Mouse (Mus musculus) kidney, postnatal 10 days (tissue): ENCODE data around the gene Mfsd2b.
A peak's percentile ranks its signal among the peaks of the same experiment; 100 is the strongest.

ENCODE experiments used
- DNase-seq: peaks from one replicate; pipeline ENCODE4 v3.0.0; 2021; ENCODE audit warnings: mixed read lengths

The Mfsd2b gene

DNA sequence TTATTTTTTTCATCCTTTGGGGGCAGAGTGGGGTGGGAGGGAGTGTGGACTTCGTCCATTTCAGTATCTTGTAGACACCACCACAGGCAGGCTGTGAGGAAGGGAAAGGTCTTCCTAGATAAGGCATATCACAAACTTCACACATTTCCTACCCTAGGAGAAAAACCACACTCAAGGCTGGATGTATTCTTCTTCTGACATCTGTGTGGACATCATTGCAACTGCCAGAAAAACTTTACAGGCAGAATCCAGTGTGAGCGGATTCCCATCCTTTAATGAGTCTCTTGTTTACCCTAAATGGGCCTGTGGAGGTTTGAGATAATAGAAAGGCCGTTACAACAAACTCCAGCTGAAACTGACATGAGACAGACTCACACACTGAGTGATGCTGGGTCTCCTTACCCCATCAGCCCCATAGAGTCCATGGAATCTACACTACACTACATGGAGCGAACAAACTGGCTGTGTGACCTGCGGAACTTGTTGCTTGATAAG is 1.1 kb downstream of the Mfsd2b start:
- DNase-seq = no peak

DNA sequence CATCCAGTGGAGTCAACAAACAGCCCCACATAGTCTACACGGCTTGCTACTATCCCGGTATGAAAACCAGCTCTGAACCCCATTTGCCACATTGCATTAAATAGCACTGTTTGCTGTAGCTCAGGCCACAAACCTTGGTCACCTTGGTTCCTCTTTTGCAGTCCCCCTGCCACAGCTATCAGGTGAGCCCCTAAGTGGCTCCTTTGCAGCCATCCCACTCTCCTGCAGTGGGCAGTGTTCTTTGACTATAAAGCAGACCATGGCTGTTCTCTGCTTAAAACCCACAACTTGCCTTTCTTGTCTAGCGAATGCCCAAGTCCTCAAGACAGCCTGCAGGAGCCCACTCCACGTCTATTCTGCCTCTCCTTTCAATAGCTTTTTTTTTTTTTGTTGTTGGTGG is 1.9 kb downstream of the Mfsd2b start:
- DNase-seq = no peak

DNA sequence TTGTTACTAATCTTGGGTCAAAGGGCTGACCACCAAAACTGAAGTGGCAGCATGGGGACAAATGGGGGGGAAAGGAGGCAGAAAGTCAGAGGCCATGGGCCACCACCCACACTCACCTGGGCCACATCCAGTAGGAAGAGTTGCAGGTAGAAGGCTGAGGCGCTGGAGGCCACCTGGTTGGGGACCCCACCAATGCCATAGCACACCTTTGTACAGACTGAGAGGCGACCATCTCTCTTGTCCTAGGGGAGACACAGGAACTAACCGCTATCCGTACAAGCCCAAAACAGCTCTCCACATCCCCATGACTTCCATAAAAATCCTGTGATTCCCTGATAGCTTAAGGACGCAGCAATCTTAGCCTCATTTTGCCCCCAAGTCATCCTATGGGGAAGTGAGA is 2.9 kb downstream of the Mfsd2b start:
- DNase-seq = no peak

DNA sequence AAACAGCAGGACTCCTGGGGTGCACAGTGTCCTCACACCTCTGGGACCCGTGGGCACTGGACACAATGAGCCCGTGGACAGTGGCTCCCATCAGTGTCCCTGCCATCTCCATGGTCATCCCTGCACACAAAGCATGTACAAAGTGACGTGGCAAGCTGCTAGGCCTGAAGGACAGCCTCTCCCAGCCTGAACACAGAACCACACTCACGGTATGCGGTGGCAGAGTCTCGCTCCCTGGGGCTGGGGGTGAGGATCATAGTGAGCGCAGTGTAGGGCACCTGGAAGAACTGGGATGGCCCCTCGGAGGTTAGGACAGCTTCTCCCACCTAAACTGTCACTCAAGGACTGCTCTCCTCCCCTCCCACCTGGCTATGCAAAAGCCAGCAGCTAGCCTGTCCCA is 5.2 kb downstream of the Mfsd2b start:
- no peak for DNase-seq

DNA sequence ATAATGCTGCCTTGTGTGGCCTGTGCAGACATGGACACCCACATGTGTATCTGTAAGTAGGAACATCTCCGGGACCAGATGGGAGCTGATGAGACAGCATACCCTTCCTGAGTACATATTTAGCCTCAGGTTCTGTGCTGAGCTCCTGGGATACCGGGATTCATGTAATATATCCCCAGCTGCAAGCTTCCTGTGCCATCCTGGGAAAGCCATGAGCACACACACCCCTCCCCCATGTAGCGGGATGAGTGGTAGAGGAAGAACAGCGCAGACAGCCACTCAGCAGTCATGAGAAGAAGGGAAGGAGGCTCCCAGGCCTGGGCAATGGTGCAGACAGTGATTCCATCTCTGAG is 9.8 kb downstream of the Mfsd2b start:
- DNase-seq = no peak

DNA sequence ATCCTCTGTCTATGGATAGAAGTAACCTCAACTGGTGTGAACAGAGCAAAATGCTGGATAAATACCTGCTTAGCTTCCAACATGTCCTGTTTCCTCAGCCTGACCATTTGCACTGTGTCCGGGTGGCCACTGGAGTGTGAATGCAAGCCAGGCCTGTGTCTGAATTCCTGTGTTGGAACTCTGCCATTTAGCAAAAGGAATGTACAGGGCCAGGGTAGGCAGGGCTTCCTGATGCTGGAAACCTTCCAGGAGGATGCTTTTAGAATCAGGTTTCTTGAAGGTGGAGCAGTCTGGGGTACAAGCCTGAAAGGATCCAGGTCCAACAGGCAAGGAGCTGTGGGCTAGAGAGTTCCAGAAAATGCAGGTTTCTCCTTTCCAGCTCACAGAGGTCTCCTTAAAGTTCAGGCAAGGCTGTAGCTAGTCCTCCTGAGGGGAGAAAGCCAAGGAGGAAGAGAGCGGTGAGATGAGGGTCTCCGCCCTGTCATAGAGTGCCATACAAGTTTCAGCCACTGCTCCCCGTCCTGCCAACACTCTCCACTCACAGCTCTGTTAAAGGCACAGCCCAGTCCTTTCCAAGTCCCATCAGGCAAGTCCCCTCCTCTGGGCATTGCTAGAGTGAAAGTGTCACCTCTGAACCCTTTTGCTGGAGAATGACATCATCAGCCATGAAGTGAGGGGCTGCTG is 10.4 kb downstream of the Mfsd2b start:
- peak; percentile 76 for DNase-seq

DNA sequence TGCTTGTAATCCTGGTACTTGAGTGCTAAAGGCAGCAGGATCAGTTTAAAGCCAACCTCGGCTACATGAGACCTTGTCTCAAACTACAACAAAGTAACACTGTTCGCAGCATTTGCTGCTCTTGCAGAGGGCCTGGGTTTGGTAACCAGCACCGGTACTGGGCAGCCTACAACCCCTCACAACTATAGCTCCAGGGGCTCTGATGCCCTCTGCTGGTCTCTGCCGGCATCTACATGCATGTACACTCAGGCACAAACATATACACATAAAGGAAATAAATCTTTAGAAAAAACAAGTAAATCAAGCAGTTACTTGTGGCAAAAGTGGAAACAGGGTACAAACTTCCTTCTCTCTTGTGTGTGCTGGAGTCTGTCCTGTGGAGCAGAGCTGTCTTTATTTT is 11.5 kb downstream of the Mfsd2b start:
- no peak for DNase-seq

DNA sequence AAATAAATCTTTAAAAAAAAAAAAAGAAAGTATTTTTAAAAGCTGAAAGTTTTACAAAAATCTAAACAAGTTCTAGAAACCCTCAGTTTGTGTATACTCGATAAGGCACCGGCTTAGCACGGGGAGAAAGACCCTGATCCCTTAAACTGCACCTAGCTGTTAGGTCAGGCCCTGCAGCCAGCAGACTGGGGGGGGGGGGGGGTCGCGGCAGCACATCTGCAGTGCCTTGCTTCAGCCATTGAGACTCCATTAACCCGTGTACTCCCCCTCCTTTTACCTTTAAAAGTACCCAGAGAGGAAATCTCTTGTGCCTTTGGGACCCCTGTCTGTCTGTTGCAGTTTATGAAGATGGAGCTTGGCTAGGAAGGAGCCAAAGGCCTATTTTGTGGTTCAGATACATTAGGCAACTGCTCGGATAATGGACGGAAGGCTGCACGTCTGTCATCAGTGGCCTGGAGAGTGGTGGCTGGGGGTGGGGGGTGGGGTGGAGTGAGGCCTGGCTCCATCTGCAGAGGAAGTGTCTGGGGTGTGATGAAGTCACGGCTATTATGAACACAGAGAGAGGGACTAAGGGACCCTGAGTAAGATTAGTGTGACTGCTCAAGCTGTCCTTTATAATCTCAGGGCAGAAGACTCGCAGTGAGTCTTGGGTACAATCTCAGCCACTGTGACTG is 14.8 kb downstream of the Mfsd2b start:
- no peak for DNase-seq

DNA sequence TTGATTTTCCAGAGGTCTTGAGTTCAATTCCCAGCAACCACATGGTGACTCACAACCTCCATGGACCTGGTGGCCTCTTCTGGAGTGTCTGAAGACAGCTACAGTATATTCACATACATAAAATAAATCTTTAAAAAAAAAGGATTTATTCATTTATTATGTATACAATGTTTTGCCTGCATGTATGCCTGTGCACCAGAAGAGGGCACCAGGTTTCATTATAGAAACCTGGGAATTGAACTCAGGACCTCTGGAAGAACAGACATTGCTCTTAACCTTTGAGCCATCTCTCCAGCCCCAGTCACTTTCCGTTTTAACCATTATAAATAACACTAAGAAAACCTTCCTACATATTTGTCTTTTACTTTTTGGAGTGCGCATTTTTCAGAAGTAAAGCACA is 17.3 kb downstream of the Mfsd2b start:
- DNase-seq = no peak

DNA sequence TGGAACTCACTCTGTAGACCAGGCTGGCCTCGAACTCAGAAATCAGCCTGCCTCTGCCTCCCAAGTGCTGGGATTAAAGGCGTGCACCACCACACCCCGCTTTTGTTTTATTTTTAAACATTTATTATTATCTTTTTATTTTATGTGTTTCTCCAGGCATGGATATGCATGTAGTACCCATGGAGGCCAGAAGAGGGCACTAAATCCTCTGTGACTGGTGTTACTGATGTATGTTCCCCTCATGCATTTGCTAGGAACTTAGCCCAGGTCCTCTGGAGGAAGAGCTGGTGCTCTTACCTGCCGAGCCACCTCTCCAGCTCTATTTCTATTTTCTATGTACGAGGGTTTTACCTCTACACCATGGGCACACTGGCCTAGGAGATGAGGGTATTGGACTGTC is 18.0 kb downstream of the Mfsd2b start:
- DNase-seq = peak; percentile 34

DNA sequence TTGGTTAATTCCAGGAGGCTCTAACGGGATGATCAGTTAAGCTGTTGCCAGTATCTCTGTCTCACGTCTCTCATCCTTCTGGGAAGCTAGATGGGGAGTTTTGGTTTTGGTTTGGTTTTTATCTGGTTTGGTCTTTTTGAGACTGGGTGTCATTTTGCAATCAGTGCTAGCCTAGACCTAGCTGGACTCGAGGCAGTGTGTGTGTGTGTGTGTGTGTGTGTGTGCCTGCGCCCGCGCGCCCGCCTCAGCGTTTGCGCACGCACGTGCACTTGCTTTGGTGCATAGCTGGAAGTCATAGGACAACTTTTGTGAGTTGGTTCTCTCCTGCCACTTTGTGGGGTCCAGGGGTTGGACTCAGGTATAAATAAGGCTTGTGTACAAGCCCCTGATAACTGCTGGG is 30.4 kb downstream of the Mfsd2b start:
- DNase-seq = peak; percentile 61

DNA sequence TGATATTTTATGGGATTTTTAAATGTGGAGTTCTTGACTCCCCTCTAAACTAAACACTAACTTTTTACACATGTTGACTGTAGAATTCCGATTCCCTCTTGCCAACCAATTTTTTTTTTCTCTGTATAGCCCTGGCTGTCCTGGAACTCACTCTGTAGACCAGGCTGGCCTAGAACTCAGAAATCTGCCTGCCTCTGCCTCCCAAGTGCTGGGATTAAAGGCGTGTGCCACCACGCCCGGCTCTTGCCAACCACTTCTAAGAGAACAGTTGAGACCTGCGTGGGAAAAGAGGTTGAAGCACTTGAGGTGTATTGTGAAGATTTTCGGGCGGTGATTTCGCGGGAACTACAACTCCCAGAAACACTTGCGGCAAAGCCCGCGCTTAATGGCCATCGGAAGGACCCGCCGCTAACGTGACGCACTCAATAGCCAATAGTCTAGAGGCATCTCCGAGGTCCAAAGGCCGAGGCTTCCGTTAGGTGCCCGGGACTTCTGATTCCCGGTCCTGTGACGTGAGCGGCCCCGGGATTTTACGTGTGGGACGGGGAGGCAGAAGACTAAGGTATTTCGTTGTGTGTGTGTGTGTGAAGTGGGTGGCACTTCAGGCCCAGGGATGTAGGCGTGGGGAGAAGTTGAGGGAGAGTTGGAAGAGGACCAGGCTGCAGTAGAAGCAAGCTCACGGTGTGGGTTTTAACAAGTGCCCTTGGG is 31.1 kb downstream of the Mfsd2b start, which contains the start of gene Wdcp:
Wdcp (plus strand) TSS at position 414 of the 708 bp plus-strand sequence.
- peak; percentile 93 for DNase-seq

DNA sequence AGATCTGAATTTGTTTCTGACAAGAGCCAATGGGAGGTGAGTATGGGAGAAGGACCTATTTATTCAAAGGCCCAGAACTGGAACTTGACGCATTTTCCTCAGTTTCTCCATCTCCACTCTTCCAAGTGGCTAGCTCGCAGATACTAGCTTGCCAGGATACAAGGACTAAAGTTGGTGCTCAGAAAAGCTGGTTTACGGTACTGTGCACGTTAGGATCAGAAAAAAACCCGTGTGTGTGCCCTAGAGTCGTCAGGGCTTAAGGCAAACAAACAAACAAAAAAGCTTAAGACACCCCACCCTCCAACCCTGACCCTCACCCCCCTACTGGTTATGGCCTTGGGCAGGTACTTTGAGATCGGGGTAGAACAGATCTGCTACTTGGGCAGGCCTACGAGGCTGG is 31.7 kb downstream of the Mfsd2b start:
- DNase-seq = no peak

DNA sequence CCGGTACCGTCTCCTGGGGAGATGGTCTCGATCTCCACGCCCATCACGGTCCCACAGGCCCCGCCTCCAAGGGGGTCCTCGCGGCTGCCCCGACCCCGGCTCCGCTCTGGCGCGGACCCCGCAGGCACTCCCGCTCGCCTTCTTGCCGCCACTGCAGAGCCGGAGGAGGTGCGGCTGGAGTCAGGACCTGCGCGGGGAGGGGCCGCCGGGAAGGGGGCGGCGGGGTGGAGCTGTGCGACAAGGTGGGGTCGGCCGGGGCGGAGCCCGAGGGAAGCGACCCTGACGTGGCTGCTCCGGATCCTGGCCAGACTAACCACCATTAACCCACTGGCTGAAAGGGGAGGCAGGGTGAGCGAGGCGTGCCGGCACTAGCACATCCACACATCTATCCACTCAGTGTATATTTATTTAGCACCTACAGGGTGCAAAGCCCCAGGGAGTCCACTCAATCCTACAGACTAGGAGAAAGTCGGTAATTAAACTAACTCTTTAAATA is 32.7 kb downstream of the Mfsd2b start, which contains the start of gene Fkbp1b:
Fkbp1b (minus strand) TSS at position 200 of the 496 bp plus-strand sequence.
- peak; percentile 78 for DNase-seq

DNA sequence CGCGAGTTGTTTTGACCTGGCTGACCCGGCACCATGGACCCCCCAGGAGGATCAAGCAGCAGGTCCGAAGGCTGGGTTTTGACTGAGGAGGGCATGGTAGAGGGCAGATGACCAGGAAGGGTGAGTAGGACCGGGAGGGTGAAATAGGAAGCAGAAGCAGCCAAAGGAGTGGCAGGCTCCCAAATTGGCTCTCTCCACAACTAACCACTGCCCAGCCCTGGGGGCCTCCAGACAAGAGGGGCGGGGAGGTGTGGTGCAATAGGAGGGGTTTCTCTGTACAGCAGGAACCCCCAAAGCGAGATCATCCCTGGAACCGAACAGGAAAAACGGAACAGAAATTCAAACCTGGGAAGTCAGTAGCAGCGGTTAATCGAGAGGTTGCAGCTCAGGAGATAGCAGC is 33.4 kb downstream of the Mfsd2b start:
- peak; percentile 18 for DNase-seq

DNA sequence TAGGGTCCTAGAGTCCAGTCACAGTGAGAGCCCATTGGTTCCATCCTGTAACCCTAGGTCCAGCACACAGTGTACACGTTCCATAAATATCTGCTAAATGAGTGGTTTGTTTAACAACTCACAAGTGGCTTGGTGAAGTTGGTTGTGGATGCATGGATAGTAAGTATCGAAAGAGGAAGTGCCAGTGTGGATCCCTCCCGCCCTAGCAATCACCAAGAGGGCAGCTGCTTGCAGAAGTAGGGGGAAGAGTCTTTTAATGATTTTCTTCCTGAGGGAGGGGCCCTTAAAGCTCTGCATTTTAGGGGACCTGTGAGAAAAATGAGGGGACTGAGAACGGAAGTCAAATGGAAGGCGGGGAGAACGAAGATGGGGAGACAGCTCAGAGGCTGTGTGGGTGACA is 34.1 kb downstream of the Mfsd2b start:
- no peak for DNase-seq

DNA sequence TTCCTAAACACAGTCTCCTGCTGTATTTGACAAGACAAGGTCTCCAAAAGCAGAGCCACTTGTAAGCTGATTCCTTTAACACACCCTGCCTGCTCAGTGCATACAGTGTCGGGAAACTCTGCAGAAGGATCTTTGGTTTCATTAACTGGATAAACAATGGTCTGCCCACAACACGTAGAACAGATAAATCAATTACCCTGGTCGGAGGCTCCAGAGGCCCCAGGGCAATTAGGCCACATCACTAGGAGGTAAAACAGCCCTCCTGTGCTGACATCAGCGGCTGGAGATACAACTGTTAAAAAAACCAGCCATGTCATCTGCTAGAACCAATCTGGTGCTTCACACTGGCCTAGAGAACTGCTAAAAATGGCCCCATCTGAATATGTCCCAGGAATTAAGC is 37.2 kb downstream of the Mfsd2b start:
- no peak for DNase-seq

DNA sequence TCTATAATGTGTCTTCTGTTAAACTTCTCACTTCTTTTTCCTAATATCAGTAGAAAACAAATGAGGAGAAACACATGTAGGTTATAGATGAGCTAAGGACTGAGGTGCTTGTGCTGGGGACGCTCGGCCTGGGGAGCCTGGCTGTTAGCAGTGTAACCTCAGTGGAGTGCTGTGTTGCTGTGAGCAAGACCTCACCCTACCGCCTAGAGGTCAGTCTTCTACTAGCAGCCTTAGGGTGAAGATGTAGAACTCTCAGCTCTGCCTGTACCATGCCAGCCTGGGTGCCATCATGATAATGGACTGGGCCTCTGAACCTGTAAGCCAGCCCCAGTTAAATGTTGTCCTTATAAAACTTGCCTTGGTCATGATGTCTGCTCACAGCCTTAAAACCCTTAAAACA is 46.9 kb downstream of the Mfsd2b start:
- no peak for DNase-seq

DNA sequence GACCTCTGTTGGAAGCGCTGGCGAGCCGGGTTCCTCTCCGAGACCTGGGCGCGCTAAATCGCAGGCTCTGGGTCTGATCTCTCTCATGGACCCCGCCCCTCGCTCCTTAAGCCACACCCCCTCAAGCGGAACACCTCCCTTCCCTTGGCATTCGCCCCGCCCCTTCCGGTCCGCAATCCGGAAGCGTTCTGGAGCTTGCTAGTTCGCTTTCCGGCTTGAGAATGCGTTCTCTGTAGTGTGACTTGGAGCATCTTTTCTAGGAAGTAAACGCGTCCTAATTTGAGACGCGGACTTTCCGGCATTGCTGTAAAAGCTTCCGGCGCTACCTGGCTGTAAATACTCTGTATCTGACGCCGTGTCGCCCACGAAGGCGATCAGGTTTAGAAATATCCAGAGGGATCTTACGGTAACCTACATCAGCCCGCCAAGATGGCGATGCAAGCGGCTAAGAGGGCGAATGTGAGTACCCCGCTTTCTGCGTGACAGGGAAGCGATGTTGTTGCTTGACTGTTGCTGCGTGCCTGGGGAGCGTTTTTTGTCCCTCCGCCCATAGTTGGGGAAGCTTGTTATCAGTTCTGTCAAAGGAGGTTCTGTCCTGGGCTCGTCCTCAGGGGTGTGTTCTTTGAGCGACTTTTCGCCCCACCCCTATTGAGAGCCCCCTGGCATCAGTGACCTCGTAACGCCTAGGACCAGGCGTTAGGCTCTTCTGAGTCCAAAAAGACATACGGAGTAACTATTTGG is 56.6 kb downstream of the Mfsd2b start, which contains the start of gene Sf3b6:
Sf3b6 (plus strand) TSS at position 184 of the 741 bp plus-strand sequence.
- peak; percentile 99 for DNase-seq

DNA sequence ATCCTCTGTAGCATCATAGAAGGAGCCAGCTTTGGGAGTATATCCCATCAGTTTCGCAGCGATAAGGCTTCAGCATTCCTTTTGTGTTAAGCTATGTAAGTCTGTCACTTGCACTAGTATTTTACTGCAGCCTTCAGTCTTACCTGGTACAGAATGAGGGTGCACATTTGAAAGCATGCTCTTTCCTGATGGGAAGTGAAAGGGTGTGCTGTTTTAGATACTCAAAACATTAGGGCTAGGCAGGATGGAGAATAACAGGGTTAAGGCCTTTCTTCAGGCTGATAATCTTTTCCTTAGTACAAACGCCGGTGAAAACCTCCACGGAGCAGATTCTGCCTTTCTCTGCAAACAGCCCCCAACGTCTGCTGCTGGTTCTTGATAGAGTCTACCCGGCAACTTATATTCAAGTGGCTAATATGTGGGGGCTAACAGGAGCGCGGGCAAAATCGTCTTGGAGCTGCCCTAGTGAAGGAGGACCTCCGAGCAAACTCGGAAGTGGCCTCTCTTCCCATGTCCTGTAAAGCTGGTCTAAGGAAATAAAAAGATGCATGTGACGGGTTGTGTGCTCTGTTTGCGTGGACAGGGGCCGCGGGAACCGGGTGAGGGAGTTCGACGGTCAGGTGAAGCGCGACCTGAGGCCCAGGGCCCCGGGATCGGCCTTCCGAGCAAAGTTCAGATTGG is 57.3 kb downstream of the Mfsd2b start:
- DNase-seq = no peak

DNA sequence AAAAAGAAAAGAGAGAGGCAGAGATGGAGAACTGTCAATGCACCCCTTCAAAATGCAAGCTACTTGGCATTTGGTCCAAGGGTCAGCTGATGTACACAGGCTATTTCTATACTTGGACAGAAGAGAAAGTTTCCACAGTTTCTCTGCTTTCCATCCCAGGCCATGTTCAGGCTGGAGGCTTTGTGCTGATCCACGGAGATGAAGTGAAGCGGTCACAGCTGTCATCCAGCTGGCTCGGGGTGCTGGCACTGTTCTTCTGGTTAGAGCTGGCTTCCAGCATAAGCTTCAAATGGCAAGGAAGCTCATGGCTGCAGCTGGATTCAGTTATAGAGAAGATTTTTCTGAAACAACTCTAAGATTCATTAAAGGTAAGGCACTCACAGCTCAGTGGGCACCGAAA is 60.5 kb downstream of the Mfsd2b start:
- DNase-seq = peak; percentile 18
